Mouse (Mus musculus) left cerebral cortex, adult 8-10 months (tissue): Measurements from ENCODE around the gene Stx4a. TPM values are rescaled to one million over a fixed set of nuclear protein-coding genes. Genes with fewer than 3 reads are reported as not detected.
A peak's percentile ranks its signal among the peaks of the same experiment; 100 is the strongest.
"Not testable (repeated sequence)": the region's sequence is repeated elsewhere in the genome, so short reads cannot be mapped to it uniquely, and the experiment has no call there.

ENCODE experiments used
- DNase-seq, 2 experiments: peaks; one replicate each; pipeline ENCODE4 v3.0.0; 2022; ENCODE audit warnings: low spot score in 2 of 2
- total RNA-seq, 4 experiments: library from RNA; stranded (reverse); gene quantifications; 2 replicates each; pipeline ENCODE4 v1.2.4; 2022

Stx4a gene
- total RNA-seq, 4 experiments from 2014 or later: 62.3 to 96.9 (median 71.2) TPM

DNA sequence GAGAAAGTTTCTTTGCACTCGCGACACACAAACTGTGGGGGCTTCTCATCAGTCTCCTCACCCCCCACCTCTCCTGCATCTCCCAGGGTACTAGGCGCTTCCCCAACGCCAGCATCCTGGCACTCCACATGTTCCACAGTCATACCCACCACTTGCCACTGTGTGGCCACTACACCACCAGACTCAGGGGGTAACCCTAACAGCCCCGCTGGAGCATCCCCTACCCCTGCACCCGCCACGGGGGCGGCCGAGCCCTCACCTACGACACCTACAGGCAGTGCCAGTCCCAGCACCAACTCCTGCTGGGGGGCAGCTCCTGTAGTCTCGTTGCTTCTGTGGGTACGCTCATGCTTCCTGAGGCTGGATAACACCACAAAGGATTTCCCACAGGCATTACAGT lies 42.3 kb downstream of the Stx4a start:
- DNase-seq: no peak

DNA sequence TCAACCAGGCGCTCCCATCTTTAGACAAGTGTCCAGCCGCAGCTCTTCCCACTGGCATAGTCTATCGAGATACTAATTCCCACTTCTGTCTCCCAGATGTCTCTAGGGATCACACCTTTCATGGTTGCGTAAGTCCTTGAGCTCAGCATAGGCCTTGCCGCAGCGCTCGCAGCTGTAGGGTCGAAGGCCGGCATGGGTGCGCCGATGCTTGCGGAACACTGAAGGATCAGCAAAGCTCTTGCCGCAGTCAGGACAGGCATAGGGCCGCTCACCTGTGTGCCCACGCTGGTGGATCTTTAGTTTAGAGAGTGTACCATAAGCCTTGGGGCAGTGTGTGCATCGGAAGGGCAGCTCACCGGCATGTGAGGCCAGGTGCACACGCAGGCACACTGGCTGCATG lies 43.5 kb downstream of the Stx4a start:
- no peak for DNase-seq

- peak in 1 of 2 experiments; percentile 43 for DNase-seq
Measured at GRCm38 (mm10) chr7:127869149-127869810, 45.2 kb downstream of the Stx4a start.

GRCm38 (mm10) chr7:127870136-127870821 lies 46.2 kb downstream of the Stx4a start:
- DNase-seq: no peak

- no peak for DNase-seq
Measured at GRCm38 (mm10) chr7:127874812-127875626, 50.9 kb downstream of the Stx4a start.

DNA sequence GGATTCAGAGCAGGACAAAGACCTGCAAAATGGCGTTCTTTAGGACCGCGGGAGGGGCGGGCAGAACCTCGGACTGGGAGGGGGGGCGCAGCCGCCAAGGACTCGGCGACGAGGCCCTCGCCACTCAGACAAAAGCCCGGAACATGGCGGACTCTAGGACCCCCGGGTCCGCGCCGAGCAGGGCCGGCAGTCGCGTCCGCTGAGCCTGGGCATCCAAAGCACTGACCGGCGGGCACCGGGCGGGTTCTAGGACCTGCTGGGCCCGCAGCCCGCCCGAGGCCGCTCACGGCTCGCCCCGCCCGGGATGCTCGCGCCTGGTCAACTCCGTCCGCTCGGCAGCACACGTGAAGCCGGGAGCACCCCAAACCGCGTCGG lies 51.5 kb downstream of the Stx4a start:
- DNase-seq: peak; percentile 82 to 94

DNA sequence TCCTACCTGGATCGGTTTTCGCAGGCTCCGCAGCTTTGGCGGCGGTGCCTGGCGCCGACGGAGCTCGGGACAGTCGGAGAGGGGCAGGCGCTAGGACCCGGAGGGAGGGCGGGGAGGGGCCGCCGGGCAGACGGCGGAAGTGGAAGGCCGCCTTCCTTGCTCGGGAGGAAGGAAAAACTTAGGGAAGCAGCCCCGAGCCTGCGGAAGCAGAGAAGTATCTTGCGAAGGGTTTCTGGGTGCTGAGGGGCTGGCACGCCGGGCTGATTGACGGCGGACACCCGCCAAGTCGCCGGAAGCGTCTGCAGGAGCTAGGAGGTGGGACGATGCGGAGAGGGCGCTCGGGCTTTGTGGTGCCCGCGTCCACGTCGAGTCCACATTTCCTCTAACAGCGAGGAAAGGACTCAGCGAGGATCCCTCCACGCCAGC lies 52.0 kb downstream of the Stx4a start, which contains the start of gene Zfp646:
Gene Zfp646, plus strand, starts transcription at position 181 of the 426 bp plus-strand sequence.
- DNase-seq: peak in 1 of 2 experiments; percentile 57

- DNase-seq: peak; percentile 81 to 85
Measured at GRCm38 (mm10) chr7:127876467-127877348, 52.6 kb downstream of the Stx4a start, which contains the start of gene Zfp668. Zfp668 (minus strand) TSS chr7:127876828.

- no peak for DNase-seq
Measured at GRCm38 (mm10) chr7:127879301-127879700, 55.2 kb downstream of the Stx4a start.

DNA sequence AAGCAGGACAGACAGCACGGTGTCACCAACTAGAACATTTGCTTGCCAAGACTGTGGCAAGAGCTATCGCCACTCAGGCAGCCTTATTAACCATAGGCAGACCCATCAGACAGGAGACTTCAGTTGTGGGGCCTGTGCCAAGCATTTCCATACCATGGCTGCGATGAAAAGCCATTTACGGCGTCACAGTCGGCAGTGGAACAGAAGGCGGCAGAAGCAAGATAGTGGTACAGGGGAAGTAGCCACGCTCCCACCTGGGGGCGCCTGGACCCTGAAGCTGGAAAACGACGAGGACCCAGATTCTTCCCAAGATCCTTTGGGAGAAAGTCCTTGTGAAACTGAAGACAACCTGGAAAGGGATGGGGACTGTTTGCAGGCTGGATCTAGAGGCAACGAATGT lies 56.3 kb downstream of the Stx4a start:
- DNase-seq: no peak

GRCm38 (mm10) chr7:127885951-127886350 lies 61.9 kb downstream of the Stx4a start:
- DNase-seq: no peak

- DNase-seq: no peak
Measured at GRCm38 (mm10) chr7:127886551-127886950, 62.5 kb downstream of the Stx4a start.

DNA sequence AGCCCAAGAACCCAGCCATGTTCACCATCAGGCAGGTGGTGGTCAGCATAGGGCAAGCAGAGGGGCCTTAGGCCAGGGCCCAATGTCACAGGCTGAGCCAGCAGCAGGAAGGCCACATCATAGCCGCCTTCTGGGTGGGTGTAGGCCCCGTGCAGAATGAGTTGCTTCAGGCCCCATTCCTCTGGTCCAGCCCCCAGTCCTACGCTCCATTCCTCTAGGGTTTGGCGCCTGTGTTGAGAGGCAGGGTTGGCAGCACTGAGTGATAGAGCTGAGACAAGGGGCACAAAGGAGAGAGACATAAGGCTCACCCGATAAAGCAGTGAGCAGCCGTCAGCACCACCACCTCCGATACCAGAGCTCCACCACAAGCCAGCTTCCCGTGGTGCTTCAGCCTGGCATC lies 63.1 kb downstream of the Stx4a start:
- DNase-seq: no peak

DNA sequence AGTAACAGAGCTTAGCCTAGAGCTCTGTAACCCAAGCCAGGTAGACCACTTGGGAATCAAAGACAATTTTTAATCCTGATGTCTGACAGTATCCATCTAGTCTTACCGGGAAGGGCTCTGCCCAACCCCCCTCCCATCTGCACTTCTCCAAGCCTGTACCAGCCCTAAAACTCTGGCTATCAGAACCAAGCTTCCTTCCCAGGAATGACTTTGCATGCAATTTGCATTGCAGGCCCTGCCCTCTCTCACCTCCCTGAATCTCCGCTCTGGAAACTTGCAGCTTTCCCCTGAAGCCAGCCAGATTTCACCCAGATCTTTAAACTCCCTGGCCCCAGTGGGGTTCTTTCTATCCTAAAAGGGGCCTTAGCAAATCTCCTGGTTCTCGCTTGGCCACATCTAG lies 63.7 kb downstream of the Stx4a start:
- no peak for DNase-seq

DNA sequence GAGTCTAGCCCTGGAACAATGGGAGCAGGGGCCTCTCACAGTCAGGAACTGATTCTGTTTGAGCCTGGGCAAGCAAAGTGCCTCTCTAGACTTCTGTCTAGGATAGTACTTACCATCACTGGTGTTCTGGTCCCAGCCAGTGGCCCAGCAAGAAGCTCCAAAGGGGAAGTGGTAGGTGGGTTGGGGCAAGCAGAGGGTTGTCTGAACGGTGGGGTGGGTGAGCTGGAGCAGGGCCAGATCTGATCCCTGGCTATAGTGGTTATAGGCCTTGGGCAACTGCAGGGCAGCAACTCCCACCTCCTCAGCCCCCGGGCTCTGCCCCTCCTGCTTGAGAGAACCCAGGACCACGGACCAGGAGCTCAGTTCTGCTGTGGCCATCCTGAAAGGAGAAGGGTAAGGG lies 64.7 kb downstream of the Stx4a start:
- no peak for DNase-seq

GRCm38 (mm10) chr7:127890798-127891197 lies 66.7 kb downstream of the Stx4a start, which contains the start of gene Prss53:
Prss53 (minus strand) TSS chr7:127890970.
- no peak for DNase-seq

DNA sequence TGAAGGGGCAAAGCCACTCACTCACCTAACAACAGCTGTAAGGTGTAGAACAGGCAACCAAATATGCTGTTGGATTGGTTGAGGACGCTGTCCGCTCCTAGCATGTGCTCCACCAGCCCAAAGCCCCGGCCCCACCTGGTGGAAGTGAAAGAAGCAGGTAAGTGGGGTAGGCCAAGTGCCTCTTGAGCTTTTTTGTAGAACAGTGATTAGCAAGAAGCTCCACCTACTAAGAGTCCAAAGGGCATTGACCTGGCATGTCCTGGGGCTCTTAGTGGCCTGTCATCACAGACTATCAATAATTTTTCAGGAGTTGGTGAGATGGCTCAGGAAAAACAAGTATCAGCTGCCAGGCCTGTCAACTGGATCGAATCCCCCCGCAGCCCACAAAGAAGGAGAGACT lies 70.4 kb downstream of the Stx4a start:
- no peak for DNase-seq

DNA sequence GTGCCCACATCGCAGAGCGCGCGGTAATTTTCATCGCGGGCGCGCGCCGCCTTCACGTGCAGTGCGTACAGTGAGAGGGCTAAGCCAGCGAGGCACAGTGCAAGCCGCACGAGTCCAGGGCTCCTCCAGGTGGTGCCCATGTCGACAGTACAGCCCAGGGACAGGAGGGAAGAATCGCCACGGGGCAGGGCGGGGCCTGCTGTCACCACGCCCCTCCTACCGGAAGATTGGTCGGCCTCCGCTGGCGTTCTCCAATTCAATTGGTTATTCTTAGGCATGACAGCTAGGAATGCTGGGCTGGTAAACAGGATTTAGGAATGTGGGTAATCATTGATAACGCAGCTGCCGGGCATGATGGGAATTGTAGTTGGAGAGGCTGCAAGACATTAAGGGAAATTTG lies 71.3 kb downstream of the Stx4a start, which contains the start of the genes Gm21974 and Vkorc1:
Gene Gm21974, minus strand, starts transcription at position 13 of the 400 bp plus-strand sequence.
Gene Vkorc1, minus strand, starts transcription at position 176 of the 400 bp plus-strand sequence.
- DNase-seq: peak; percentile 89 to 97

DNA sequence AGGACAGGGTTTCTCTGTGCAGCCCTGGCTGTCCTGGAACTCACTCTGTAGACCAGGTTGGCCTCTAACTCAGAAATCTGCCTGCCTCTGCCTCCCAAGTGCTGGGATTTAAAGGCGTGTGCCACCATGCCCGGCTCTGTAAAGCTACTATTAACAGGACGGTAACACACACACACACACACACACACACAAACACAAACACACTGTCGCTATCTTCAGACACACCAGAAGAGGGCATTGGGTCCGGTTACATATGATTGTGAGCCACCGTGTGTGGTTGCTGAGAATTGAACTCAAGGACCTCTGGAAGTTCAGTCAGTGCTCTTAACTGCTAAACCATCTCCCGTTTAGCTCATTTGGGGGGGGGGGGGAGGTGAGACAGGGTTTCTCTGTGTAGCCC lies 71.8 kb downstream of the Stx4a start:
- not testable (repeated sequence) for DNase-seq

DNA sequence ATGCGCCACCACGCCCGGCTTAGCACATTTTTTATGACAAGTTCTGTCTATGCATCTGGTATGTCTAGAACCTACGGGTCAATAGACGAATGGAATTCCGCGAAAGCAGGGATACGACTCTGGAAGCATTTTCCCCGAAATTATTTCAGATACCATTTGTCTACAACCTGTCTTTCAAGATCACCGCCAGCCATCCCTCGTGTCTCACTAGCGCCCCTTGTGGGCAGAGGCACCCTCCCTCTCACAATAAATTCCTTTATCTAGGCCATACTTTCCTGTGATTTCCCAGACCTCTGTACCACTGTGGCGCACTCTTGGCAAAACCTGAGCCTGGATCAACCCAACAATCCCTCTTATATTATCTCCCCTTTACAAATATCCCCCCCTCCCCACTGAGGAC lies 72.3 kb downstream of the Stx4a start:
- DNase-seq: no peak

GRCm38 (mm10) chr7:127897542-127897941 lies 73.4 kb downstream of the Stx4a start:
- DNase-seq: no peak
